Mouse (Mus musculus) ES-Bruce4 (cell line): ENCODE measurements at regions not wholly inside any gene's neighbourhood (a gene's known extent, or its start where the extent isn't known, plus 50 kb on each side); places are given as distances from the start of the nearest gene placed in this dataset.

Experiments
- CTCF ChIP-seq: IDR thresholded peaks from one replicate; pipeline ENCODE4 v1.8.1; 2011; ENCODE audit warnings: low read depth, low read length
- POLR2A ChIP-seq: IDR thresholded peaks from one replicate; pipeline ENCODE4 v1.8.1; 2011; ENCODE audit warnings: low read length; ENCODE audit not compliant: insufficient read depth

- TF ChIP-seq CTCF (no peak), POLR2A (no peak)
These were observed 72.7 kb upstream of the Foxo1 start for GRCm38 (mm10) chr3:52195486-52195885.
